Mouse (Mus musculus): ENCODE measurements at regions not wholly inside any gene's neighbourhood (a gene's known extent, or its start where the extent isn't known, plus 50 kb on each side); places are given as distances from the start of the nearest gene placed in this dataset.

GRCm38 (mm10) chr6:53233777-53234176 is 53.3 kb upstream of the Creb5 start:
- WGBS: 65% methylated on average over 4 of the region's 4 CpGs
- Histone ChIP-seq H3K27me3 (ENCODE audit: control insufficient read depth, insufficient read depth, low read length) (no peaks in the 10 kb centered on the region), H3K36me3 (ENCODE audit: control insufficient read depth, insufficient read depth, low read length) (no peaks in the 10 kb centered on the region), H3K27ac (no peak overlapping the region), H3K9ac (ENCODE audit: low read depth, low read length) (no peak overlapping the region), H3K79me2 (replicated peaks; ENCODE audit: control insufficient read depth, insufficient read depth, low read length) (no peaks in the 10 kb centered on the region), H3K4me1 (ENCODE audit: control insufficient read depth, insufficient read depth, low read length) (no peaks in the 10 kb centered on the region), H3K4me3 (no peak overlapping the region)
- TF ChIP-seq CTCF (IDR thresholded peaks at IDR 0.05) (no peak), POLR2A (IDR thresholded peaks at IDR 0.05; ENCODE audit: insufficient read depth, low read depth, low read length) (no peak), EP300 (IDR thresholded peaks at IDR 0.05; ENCODE audit: insufficient read depth, low read depth, low read length) (no peak)
- intact Hi-C loops (cut with DNase I): no loop called here
- peak in 1 of 2 experiments; percentile 12 for DNase-seq

GRCm38 (mm10) chr6:53232616-53233015 is 54.5 kb upstream of the Creb5 start:
- 67% methylated on average over 5 of the region's 5 CpGs for WGBS
- no peak for DNase-seq
- H3K4me3 ChIP-seq: no peak overlapping the region
- TF ChIP-seq CTCF (IDR thresholded peaks at IDR 0.05) (no peak), EP300 (IDR thresholded peaks at IDR 0.05; ENCODE audit: insufficient read depth, low read depth, low read length) (no peak), POLR2A (IDR thresholded peaks at IDR 0.05; ENCODE audit: insufficient read depth, low read depth, low read length) (no peak)
- no peaks in the 10 kb centered on the region for H3K27me3 ChIP-seq (ENCODE audit: control insufficient read depth, insufficient read depth, low read length)
- no peaks in the 10 kb centered on the region for H3K36me3 ChIP-seq (ENCODE audit: control insufficient read depth, insufficient read depth, low read length)
- H3K9ac ChIP-seq (ENCODE audit: low read depth, low read length): no peak overlapping the region
- no peak overlapping the region for H3K27ac ChIP-seq
- H3K4me1 ChIP-seq (ENCODE audit: control insufficient read depth, insufficient read depth, low read length): no peaks in the 10 kb centered on the region
- intact Hi-C loops (cut with DNase I): no loop called here
- no peaks in the 10 kb centered on the region for H3K79me2 ChIP-seq (replicated peaks; ENCODE audit: control insufficient read depth, insufficient read depth, low read length)

- TF ChIP-seq CTCF (IDR thresholded peaks at IDR 0.05) (no peak), EP300 (IDR thresholded peaks at IDR 0.05; ENCODE audit: insufficient read depth, low read depth, low read length) (no peak), POLR2A (IDR thresholded peaks at IDR 0.05; ENCODE audit: insufficient read depth, low read depth, low read length) (no peak)
- no peak for DNase-seq
- no peaks in the 10 kb centered on the region for H3K36me3 ChIP-seq (ENCODE audit: control insufficient read depth, insufficient read depth, low read length)
- intact Hi-C loops (cut with DNase I): no loop called here
- no peak overlapping the region for H3K27ac ChIP-seq
- H3K4me1 ChIP-seq (ENCODE audit: control insufficient read depth, insufficient read depth, low read length): no peaks in the 10 kb centered on the region
- no peaks in the 10 kb centered on the region for H3K79me2 ChIP-seq (replicated peaks; ENCODE audit: control insufficient read depth, insufficient read depth, low read length)
- WGBS: 77% methylated on average over 6 of the region's 6 CpGs
- H3K9ac ChIP-seq (ENCODE audit: low read depth, low read length): no peak overlapping the region
- H3K4me3 ChIP-seq: no peak overlapping the region
- no peaks in the 10 kb centered on the region for H3K27me3 ChIP-seq (ENCODE audit: control insufficient read depth, insufficient read depth, low read length)
Observed at GRCm38 (mm10) chr6:53229350-53229749, 57.7 kb upstream of the Creb5 start.

- 64% methylated on average over 8 of the region's 8 CpGs for WGBS
- Histone ChIP-seq H3K27ac (no peak overlapping the region), H3K4me1 (ENCODE audit: control insufficient read depth, insufficient read depth, low read length) (no peaks in the 10 kb centered on the region), H3K36me3 (ENCODE audit: control insufficient read depth, insufficient read depth, low read length) (no peaks in the 10 kb centered on the region), H3K9ac (ENCODE audit: low read depth, low read length) (no peak overlapping the region), H3K79me2 (replicated peaks; ENCODE audit: control insufficient read depth, insufficient read depth, low read length) (no peaks in the 10 kb centered on the region), H3K27me3 (ENCODE audit: control insufficient read depth, insufficient read depth, low read length) (no peaks in the 10 kb centered on the region), H3K4me3 (no peak overlapping the region)
- TF ChIP-seq CTCF (IDR thresholded peaks at IDR 0.05) (no peak), EP300 (IDR thresholded peaks at IDR 0.05; ENCODE audit: insufficient read depth, low read depth, low read length) (no peak), POLR2A (IDR thresholded peaks at IDR 0.05; ENCODE audit: insufficient read depth, low read depth, low read length) (no peak)
- no peak for DNase-seq
- intact Hi-C loops (cut with DNase I): no loop called here
Observed at GRCm38 (mm10) chr6:53222104-53222503, 65.0 kb upstream of the Creb5 start.

- no peak overlapping the region for H3K27ac ChIP-seq
- no peaks in the 10 kb centered on the region for H3K27me3 ChIP-seq (ENCODE audit: control insufficient read depth, insufficient read depth, low read length)
- intact Hi-C loops (cut with DNase I): no loop called here
- no peaks in the 10 kb centered on the region for H3K4me1 ChIP-seq (ENCODE audit: control insufficient read depth, insufficient read depth, low read length)
- no peak overlapping the region for H3K9ac ChIP-seq (ENCODE audit: low read depth, low read length)
- no peaks in the 10 kb centered on the region for H3K79me2 ChIP-seq (replicated peaks; ENCODE audit: control insufficient read depth, insufficient read depth, low read length)
- DNase-seq: no peak
- 70% methylated on average over 4 of the region's 4 CpGs for WGBS
- no peak overlapping the region for H3K4me3 ChIP-seq
- TF ChIP-seq CTCF (IDR thresholded peaks at IDR 0.05) (no peak), POLR2A (IDR thresholded peaks at IDR 0.05; ENCODE audit: insufficient read depth, low read depth, low read length) (no peak), EP300 (IDR thresholded peaks at IDR 0.05; ENCODE audit: insufficient read depth, low read depth, low read length) (no peak)
- no peaks in the 10 kb centered on the region for H3K36me3 ChIP-seq (ENCODE audit: control insufficient read depth, insufficient read depth, low read length)
Observed at GRCm38 (mm10) chr6:53221668-53222005, 65.4 kb upstream of the Creb5 start.

- Histone ChIP-seq H3K4me3 (no peak overlapping the region), H3K79me2 (replicated peaks; ENCODE audit: control insufficient read depth, insufficient read depth, low read length) (no peaks in the 10 kb centered on the region), H3K27ac (no peak overlapping the region), H3K36me3 (ENCODE audit: control insufficient read depth, insufficient read depth, low read length) (no peaks in the 10 kb centered on the region), H3K4me1 (ENCODE audit: control insufficient read depth, insufficient read depth, low read length) (no peaks in the 10 kb centered on the region), H3K27me3 (ENCODE audit: control insufficient read depth, insufficient read depth, low read length) (no peaks in the 10 kb centered on the region), H3K9ac (ENCODE audit: low read depth, low read length) (no peak overlapping the region)
- 64% methylated on average over 18 of the region's 18 CpGs for WGBS
- DNase-seq: no peak
- TF ChIP-seq EP300 (IDR thresholded peaks at IDR 0.05; ENCODE audit: insufficient read depth, low read depth, low read length): no peak
- TF ChIP-seq POLR2A (IDR thresholded peaks at IDR 0.05; ENCODE audit: insufficient read depth, low read depth, low read length): no peak
- no peak for TF ChIP-seq CTCF (IDR thresholded peaks at IDR 0.05)
- intact Hi-C loops (cut with DNase I): no loop called here
Observed at GRCm38 (mm10) chr6:53220784-53221667, 66.0 kb upstream of the Creb5 start.
